Mouse (Mus musculus) limb, embryonic 12.5 days (tissue): Measurements from ENCODE around the gene Gm47841. TPM values are rescaled to one million over a fixed set of nuclear protein-coding genes. Genes with fewer than 3 reads are reported as not detected.

ENCODE experiments used
- ATAC-seq: fragments of 200-750 bp; cut with Nextera tagmentation; 2 replicates; pipeline ENCODE4 v1.8.0; 2017; ENCODE audit warnings: low read depth, moderate TSS enrichment; ENCODE audit not compliant: insufficient number of reproducible peaks, insufficient read depth, low FRiP score, low TSS enrichment
- H3K27ac ChIP-seq: fragments of 300-500 bp; sonication (generic); 2 replicates; pipeline ENCODE4 v1.5.1; 2016; ENCODE audit warnings: mild to moderate bottlenecking, moderate library complexity
- H3K27me3 ChIP-seq: fragments of 300-500 bp; sonication (generic); 2 replicates; pipeline ENCODE4 v1.6.1; 2016; ENCODE audit warnings: mild to moderate bottlenecking, moderate library complexity
- H3K36me3 ChIP-seq: fragments of 300-500 bp; sonication (generic); 2 replicates; pipeline ENCODE4 v1.6.1; 2016; ENCODE audit warnings: mild to moderate bottlenecking, moderate library complexity
- H3K4me1 ChIP-seq: fragments of 300-500 bp; sonication (generic); replicated peaks from 2 replicates; pipeline ENCODE4 v1.6.1; 2016
- H3K4me2 ChIP-seq: fragments of 300-500 bp; sonication (generic); 2 replicates; pipeline ENCODE4 v1.6.1; 2016; ENCODE audit warnings: mild to moderate bottlenecking, moderate library complexity
- H3K4me3 ChIP-seq: fragments of 300-500 bp; sonication (generic); replicated peaks from 2 replicates; pipeline ENCODE4 v1.5.1; 2016; ENCODE audit warnings: mild to moderate bottlenecking
- H3K9ac ChIP-seq: fragments of 300-500 bp; sonication (generic); replicated peaks from 2 replicates; pipeline ENCODE4 v1.6.1; 2016; ENCODE audit warnings: mild to moderate bottlenecking, moderate library complexity
- H3K9me3 ChIP-seq: fragments of 300-500 bp; sonication (generic); 2 replicates; pipeline ENCODE4 v1.6.1; 2016; ENCODE audit warnings: mild to moderate bottlenecking, moderate library complexity
- WGBS: fragments of 180-500 bp; shearing (Covaris S2); methylation state at CpG from one replicate; pipeline ENCODE4 v1.1.7; 2016; 5-methylcytosine and 5-hydroxymethylcytosine counted together
- polyA plus RNA-seq: library from polyadenylated mRNA; unstranded; fragments of >200 nt; fragmentation: Nextera tagmentation; extraction: Ambion mirVana; gene quantifications from 2 replicates; pipeline ENCODE4 v1.2.1, GENCODE M21; 2016

The Gm47841 gene
- not detected in 2 replicates for polyA plus RNA-seq

DNA sequence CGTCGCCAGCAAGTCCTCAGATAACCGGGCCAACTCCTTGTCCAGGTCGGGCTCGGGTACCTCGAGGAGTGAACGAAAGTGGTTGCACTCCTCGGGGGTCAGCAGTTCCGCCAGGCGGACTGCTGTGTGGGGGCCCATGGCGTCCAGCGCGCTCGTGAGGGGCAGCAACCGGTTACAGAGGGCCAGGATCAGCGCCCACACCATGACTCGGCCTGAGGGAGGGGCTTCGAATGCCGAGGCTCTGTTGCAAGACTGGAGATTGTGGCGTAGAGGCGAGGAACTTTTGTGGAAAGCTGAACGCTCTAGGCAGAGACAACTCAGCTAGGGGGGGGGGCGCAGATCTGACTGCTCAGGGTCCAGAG, at the start of gene Gm47841:
Gm47841 (minus strand) TSS at position 204 of the 362 bp plus-strand sequence.
- Histone ChIP-seq H3K4me3 (peak within 1 kb of the TSS; percentile 61), H3K9ac (peak within 1 kb of the TSS; percentile 66), H3K27me3 (peaks cover 90% of the 10 kb centered on the region), H3K4me2 (peak within 1 kb of the TSS; percentile 99), H3K9me3 (no peaks in the 10 kb centered on the region), H3K4me1 (peaks cover 21% of the 10 kb centered on the region), H3K36me3 (peaks cover 22% of the 10 kb centered on the region; the same call in 1 of the 2 replicates), H3K27ac (no peak within 1 kb of the TSS)
- under 1% methylated on average over 22 of the region's 23 CpGs for WGBS
- no peak for ATAC-seq

- H3K27me3 ChIP-seq, result no peaks in the 10 kb centered on the region
Measured at GRCm38 (mm10) chr15:101095392-101095791, 48.2 kb upstream of the Gm47841 start.

DNA sequence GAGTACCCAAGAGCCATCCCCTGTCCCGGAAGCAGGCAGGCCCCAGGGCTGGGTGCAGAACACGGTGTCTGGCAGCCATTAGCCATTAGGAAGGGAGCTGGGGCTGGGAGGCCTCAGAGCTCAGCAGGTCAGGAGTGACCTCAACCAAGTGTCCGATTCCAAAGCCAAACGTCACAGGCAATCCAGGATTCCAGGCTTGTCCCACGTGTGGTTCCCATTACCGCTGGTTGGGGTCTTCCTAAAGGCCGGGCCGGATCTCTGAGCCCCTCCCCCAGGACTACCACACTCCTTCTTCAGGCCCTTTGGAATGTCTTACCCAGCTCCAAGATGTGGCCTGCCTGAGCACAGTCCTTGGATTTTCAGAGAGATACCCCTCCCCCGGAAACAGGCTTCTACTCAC, 47.8 kb upstream of the Gm47841 start:
- no peaks in the 10 kb centered on the region for H3K27me3 ChIP-seq
- no peak overlapping the region for H3K9ac ChIP-seq

More at GRCm38 (mm10) chr15:101095392-101095791, 48.2 kb upstream of the Gm47841 start:
- peaks cover 61% of the 10 kb centered on the region for H3K4me1 ChIP-seq
- no peak overlapping the region for H3K4me2 ChIP-seq
- no peaks in the 10 kb centered on the region for H3K36me3 ChIP-seq
- 38% methylated on average over 3 of the region's 3 CpGs for WGBS
- no peak overlapping the region for H3K9ac ChIP-seq
- no peak overlapping the region for H3K4me3 ChIP-seq
- ATAC-seq, result no peak
- H3K9me3 ChIP-seq, result no peaks in the 10 kb centered on the region
- peak overlapping the region; percentile 88 for H3K27ac ChIP-seq

GRCm38 (mm10) chr15:101093988-101094387, 46.8 kb upstream of the Gm47841 start:
- H3K36me3 ChIP-seq, result no peaks in the 10 kb centered on the region
- no peak for ATAC-seq
- no peak overlapping the region for H3K9ac ChIP-seq
- peaks cover 60% of the 10 kb centered on the region for H3K4me1 ChIP-seq
- no peaks in the 10 kb centered on the region for H3K9me3 ChIP-seq
- H3K4me3 ChIP-seq, result no peak overlapping the region
- no peak overlapping the region for H3K4me2 ChIP-seq
- WGBS, result 26% methylated on average over 6 of the region's 6 CpGs
- H3K27me3 ChIP-seq, result no peaks in the 10 kb centered on the region
- peak overlapping the region; percentile 88 for H3K27ac ChIP-seq

More for the DNA sequence above, 47.8 kb upstream of the Gm47841 start:
- Histone ChIP-seq H3K9me3 (no peaks in the 10 kb centered on the region), H3K4me3 (no peak overlapping the region), H3K36me3 (no peaks in the 10 kb centered on the region), H3K4me2 (no peak overlapping the region), H3K4me1 (peaks cover 61% of the 10 kb centered on the region), H3K27ac (peak overlapping the region; percentile 88)
- WGBS, result 11% methylated on average over 9 of the region's 9 CpGs
- no peak for ATAC-seq

DNA sequence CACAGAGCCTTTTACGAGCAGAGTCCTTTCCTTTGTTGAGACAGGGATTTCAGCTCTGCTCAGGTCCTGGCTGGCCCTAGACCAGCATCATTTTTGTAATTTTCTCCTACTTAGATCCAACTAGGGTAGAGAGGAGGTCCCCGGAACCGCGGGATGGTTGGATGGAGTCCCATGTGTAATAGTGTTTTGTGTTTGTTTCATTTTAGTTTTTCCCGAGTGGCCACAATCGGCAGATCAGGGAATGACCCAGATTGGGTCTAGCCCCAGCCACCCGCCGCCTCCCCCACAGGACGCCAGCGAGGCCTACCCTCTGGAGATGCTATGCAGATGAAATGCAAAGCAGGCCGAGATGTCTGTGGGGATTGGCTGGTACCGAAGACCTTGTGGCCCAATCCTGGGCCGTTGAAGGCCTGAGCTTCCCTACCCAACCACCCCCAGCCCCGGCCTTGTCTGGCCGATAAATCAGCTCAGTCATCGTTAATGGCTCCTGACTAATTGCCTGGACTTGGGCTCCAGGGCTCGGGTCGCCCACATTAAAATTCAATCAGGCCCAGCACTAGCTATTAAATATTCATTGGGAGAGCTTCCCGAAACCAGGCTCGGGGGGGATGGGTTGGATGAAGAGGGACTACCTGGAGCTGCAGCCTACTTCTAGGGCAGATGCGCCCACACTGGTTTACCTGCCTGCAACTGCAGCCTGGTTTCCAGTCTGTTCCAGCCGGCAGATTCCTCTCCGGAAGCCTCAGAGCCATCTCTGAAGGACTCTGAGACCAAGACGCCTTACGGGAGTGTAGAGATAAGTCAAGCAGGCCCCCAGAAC, 45.8 kb upstream of the Gm47841 start:
- Histone ChIP-seq H3K4me2 (peak overlapping the region; percentile 41), H3K4me1 (peaks cover 53% of the 10 kb centered on the region), H3K27ac (peak overlapping the region; percentile 88), H3K4me3 (0 out of 2 replicates have a peak overlapping the region, but pooled peaks have one; percentile 4), H3K9ac (peak overlapping the region; percentile 1; the same call in 1 of the 2 replicates), H3K36me3 (no peaks in the 10 kb centered on the region), H3K27me3 (no peaks in the 10 kb centered on the region), H3K9me3 (no peaks in the 10 kb centered on the region)
- WGBS, result 7% methylated on average over 25 of the region's 25 CpGs
- peak; percentile 85 for ATAC-seq

GRCm38 (mm10) chr15:101092121-101092828, 45.1 kb upstream of the Gm47841 start:
- Histone ChIP-seq H3K36me3 (no peaks in the 10 kb centered on the region), H3K4me3 (0 out of 2 replicates have a peak overlapping the region, but pooled peaks have one; percentile 4), H3K4me2 (peak overlapping the region; percentile 41), H3K9ac (peak overlapping the region; percentile 34; the same call in 1 of the 2 replicates), H3K27ac (peak overlapping the region; percentile 88), H3K9me3 (no peaks in the 10 kb centered on the region), H3K27me3 (no peaks in the 10 kb centered on the region), H3K4me1 (peaks cover 46% of the 10 kb centered on the region)
- WGBS, result 23% methylated on average over 14 of the region's 14 CpGs
- peak; percentile 23 for ATAC-seq

- no peaks in the 10 kb centered on the region for H3K27me3 ChIP-seq
- H3K4me3 ChIP-seq, result no peak overlapping the region
- no peak overlapping the region for H3K4me2 ChIP-seq
- ATAC-seq, result no peak
- 88% methylated on average over 8 of the region's 8 CpGs for WGBS
- H3K36me3 ChIP-seq, result no peaks in the 10 kb centered on the region
- H3K4me1 ChIP-seq, result peaks cover 39% of the 10 kb centered on the region
- H3K9me3 ChIP-seq, result no peaks in the 10 kb centered on the region
- no peak overlapping the region for H3K9ac ChIP-seq
- H3K27ac ChIP-seq, result peak overlapping the region; percentile 88; the same call in 1 of the 2 replicates
Measured at GRCm38 (mm10) chr15:101091551-101091950, 44.4 kb upstream of the Gm47841 start.

- ATAC-seq, result no peak
- no peak overlapping the region for H3K9ac ChIP-seq
Measured at GRCm38 (mm10) chr15:101088291-101088690, 41.1 kb upstream of the Gm47841 start.

GRCm38 (mm10) chr15:101086956-101087355, 39.8 kb upstream of the Gm47841 start:
- H3K4me3 ChIP-seq, result no peak overlapping the region
- H3K4me2 ChIP-seq, result no peak overlapping the region
- H3K4me1 ChIP-seq, result peaks cover 22% of the 10 kb centered on the region
- no peaks in the 10 kb centered on the region for H3K36me3 ChIP-seq
- no peak for ATAC-seq
- 63% methylated on average over 3 of the region's 3 CpGs for WGBS
- H3K27me3 ChIP-seq, result no peaks in the 10 kb centered on the region
- peak overlapping the region; percentile 14; the same call in 1 of the 2 replicates for H3K27ac ChIP-seq
- H3K9ac ChIP-seq, result no peak overlapping the region
- no peaks in the 10 kb centered on the region for H3K9me3 ChIP-seq

More at GRCm38 (mm10) chr15:101088291-101088690, 41.1 kb upstream of the Gm47841 start:
- WGBS, result 83% methylated on average over 4 of the region's 4 CpGs
- Histone ChIP-seq H3K9me3 (no peaks in the 10 kb centered on the region), H3K4me3 (no peak overlapping the region), H3K4me1 (peaks cover 25% of the 10 kb centered on the region), H3K27ac (no peak overlapping the region), H3K4me2 (no peak overlapping the region), H3K27me3 (no peaks in the 10 kb centered on the region), H3K36me3 (no peaks in the 10 kb centered on the region)

GRCm38 (mm10) chr15:101086451-101086850, 39.3 kb upstream of the Gm47841 start:
- Histone ChIP-seq H3K27ac (peak overlapping the region; percentile 14; the same call in 1 of the 2 replicates), H3K9ac (no peak overlapping the region)
- 74% methylated on average over 9 of the region's 9 CpGs for WGBS

GRCm38 (mm10) chr15:101084499-101084898, 37.3 kb upstream of the Gm47841 start:
- Histone ChIP-seq H3K4me2 (no peak overlapping the region), H3K4me3 (no peak overlapping the region), H3K27me3 (no peaks in the 10 kb centered on the region), H3K27ac (0 out of 2 replicates have a peak overlapping the region, but pooled peaks have one; percentile 35), H3K4me1 (peaks cover 41% of the 10 kb centered on the region), H3K9me3 (no peaks in the 10 kb centered on the region), H3K36me3 (no peaks in the 10 kb centered on the region), H3K9ac (no peak overlapping the region)
- WGBS, result 71% methylated on average over 10 of the region's 10 CpGs
- no peak for ATAC-seq

More at GRCm38 (mm10) chr15:101086451-101086850, 39.3 kb upstream of the Gm47841 start:
- Histone ChIP-seq H3K27me3 (no peaks in the 10 kb centered on the region), H3K36me3 (no peaks in the 10 kb centered on the region), H3K4me3 (no peak overlapping the region), H3K9me3 (no peaks in the 10 kb centered on the region), H3K4me1 (peaks cover 27% of the 10 kb centered on the region), H3K4me2 (no peak overlapping the region)
- no peak for ATAC-seq
